Mouse (Mus musculus) kidney, postnatal 10 days (tissue): Measurements from ENCODE around the gene Hoxa10.

ENCODE experiments used
- DNase-seq: peaks from one replicate; pipeline ENCODE4 v3.0.0; 2021; ENCODE audit warnings: mixed read lengths

Gene Hoxa10

GRCm38 (mm10) chr6:52245040-52245756 is 4.5 kb upstream of the Hoxa10 start:
- DNase-seq = peak; percentile 71

DNA sequence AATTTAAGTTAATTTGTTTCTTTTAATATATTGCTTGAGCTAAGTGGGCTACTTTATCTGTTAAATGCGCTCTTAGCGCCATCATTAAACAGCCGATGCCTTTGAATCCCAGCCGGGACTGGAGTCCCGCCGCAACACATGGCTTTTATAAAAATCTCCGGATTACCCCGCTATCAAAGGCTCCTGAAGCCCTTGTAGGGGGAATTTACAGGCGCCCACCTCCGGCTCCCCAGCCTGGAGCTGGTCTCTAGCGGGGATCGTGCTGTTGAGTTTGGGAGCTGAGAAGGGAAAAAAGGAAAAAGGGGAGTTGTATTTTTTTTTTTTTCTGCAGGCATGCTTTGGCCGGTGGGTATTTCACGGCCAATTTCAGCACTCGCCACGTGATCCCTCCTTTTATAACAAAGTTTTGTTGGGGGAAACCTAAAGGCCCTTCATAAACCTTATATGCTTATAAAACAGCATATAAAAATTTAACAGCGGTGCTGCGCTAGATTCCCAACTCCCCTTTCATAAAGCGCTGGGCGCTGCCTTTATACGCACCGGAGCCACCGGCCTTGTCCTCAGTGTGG is 3.9 kb upstream of the Hoxa10 start:
- peak; percentile 23 for DNase-seq

GRCm38 (mm10) chr6:52243681-52244121 is 3.0 kb upstream of the Hoxa10 start:
- DNase-seq = peak; percentile 62

GRCm38 (mm10) chr6:52242801-52243332 is 2.2 kb upstream of the Hoxa10 start:
- peak; percentile 51 for DNase-seq

GRCm38 (mm10) chr6:52241001-52241621 is 457 bp upstream of the Hoxa10 start:
- no peak for DNase-seq

GRCm38 (mm10) chr6:52239625-52240388 is 847 bp downstream of the Hoxa10 start:
- DNase-seq = peak; percentile 57

GRCm38 (mm10) chr6:52238976-52239375 is 1.7 kb downstream of the Hoxa10 start:
- peak; percentile 36 for DNase-seq

GRCm38 (mm10) chr6:52238155-52238545 is 2.5 kb downstream of the Hoxa10 start:
- peak; percentile 50 for DNase-seq

DNA sequence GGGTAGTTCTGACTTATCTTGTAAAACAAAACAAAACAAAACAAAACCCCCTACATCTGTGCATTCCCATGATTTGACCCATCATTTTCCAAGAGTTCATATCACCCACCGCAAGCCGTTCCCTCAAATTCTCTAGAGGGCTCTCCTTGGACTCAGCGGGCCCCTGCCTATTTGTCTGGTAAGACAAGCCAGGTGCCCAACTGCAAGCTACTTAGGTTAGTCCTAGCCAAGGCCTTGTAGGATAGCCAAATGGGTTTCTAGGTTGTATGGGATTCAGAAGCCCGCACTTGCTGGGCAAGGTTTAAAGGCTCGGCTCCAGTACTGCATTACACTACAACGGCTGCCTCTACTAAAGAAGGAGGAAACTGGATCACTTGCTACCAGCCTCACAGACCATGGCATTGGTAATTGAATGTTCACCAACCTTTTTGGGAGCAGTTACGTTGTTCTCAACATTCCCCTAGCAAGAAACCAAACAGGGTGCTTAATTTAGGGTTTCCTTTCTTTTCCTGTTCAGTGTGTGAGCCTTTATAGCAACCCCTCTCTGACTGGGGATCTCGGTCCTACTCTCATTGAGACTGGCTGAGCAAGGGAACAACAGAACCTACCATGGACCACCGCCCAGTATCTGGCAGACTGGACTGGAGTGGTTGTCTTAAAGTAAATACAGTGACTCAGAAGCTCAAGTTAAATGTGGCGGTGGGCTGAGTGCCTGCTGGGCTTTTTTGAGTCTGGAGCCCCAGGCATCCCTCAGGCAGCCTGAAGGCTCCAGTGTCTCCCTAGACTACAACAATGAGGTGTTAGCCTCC is 3.1 kb downstream of the Hoxa10 start:
- peak; percentile 42 for DNase-seq

- peak; percentile 31 for DNase-seq
Observed at GRCm38 (mm10) chr6:52236806-52237205, 3.8 kb downstream of the Hoxa10 start.

- peak; percentile 18 for DNase-seq
Observed at GRCm38 (mm10) chr6:52235866-52236265, 4.8 kb downstream of the Hoxa10 start.

GRCm38 (mm10) chr6:52235267-52235666 is 5.4 kb downstream of the Hoxa10 start:
- no peak for DNase-seq

DNA sequence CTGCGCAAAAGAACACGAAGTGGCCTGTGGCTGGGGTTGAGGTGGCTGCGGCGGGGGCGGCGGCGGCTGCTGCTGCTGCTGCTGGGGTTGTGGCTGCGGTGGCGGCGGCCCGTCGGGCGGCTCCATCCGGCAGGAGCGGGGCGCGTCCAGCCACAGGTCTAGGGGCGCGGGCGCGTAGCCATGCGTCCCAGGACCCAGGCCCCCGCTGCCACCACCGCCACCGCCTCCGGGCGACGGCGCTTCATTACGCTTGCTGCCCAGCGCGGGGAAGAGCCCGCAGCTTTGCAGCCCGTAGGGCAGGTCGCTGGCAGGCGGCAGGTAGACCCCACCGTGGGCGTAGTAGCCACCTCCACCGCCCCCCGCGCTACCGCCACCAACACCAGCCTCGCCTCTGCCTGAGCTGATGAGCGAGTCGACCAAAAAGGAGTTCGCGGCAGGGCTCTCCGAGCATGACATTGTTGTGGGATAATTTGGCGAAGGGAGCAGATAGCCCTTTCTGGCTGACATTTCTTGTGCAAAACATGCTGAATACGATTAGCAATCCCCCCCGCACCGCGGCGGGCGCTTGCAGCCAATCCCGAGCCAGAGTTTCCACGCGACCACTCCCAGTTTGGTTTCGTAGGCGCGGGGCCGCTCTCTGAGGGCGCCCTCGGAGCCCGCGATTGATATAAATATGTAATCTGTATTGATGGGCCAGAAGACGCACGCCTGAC is 6.1 kb downstream of the Hoxa10 start:
- DNase-seq = peak; percentile 91

DNA sequence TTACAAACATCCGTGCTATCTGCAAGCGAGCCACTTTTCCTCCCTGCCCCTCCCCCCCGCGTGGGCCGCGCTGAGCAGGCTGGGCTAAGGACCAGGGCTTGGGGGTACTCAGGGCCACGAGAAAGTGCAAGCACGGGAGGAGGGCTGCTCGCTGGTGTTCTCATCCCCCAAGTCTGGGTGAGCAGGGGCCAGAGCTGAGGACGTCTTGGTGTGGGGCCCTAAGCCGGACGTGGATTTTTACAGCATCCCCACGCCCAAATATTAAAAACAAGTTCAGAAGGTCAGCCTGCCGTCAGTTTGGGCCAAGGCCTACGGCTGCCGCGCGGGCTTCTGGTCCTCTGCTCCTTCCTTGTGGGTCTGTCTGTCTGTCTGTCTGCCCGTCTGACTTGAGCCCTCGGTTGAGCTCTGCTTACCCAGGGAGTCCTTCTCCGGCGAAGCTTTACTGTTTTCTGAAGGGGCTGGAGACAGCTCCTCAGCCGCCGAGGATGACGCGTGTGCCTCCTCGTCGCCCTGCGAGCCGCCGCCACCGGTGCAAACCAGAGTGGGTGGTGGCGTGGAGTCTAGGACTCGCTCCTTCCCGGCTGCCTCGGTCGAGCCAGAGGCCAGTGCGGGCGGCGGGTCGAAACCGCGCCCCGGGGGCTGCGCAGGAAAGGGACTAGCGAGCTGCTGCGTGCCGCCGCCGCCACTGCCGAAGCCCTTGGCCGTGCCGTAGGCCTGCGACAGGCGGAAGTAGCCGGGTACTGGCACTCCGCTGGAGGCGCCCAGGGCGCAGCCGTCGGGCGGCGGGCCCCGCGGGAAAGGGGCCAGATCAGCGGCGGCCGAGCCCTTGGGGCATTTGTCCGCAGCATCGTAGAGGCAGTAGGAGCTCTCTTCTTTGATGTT is 6.9 kb downstream of the Hoxa10 start:
- DNase-seq = peak; percentile 95

- DNase-seq = peak; percentile 64
Observed at GRCm38 (mm10) chr6:52232984-52233545, 7.6 kb downstream of the Hoxa10 start.

GRCm38 (mm10) chr6:52232568-52232965 is 8.1 kb downstream of the Hoxa10 start:
- DNase-seq = peak; percentile 77

- DNase-seq = peak; percentile 79
Observed at GRCm38 (mm10) chr6:52231885-52232567, 8.6 kb downstream of the Hoxa10 start.

DNA sequence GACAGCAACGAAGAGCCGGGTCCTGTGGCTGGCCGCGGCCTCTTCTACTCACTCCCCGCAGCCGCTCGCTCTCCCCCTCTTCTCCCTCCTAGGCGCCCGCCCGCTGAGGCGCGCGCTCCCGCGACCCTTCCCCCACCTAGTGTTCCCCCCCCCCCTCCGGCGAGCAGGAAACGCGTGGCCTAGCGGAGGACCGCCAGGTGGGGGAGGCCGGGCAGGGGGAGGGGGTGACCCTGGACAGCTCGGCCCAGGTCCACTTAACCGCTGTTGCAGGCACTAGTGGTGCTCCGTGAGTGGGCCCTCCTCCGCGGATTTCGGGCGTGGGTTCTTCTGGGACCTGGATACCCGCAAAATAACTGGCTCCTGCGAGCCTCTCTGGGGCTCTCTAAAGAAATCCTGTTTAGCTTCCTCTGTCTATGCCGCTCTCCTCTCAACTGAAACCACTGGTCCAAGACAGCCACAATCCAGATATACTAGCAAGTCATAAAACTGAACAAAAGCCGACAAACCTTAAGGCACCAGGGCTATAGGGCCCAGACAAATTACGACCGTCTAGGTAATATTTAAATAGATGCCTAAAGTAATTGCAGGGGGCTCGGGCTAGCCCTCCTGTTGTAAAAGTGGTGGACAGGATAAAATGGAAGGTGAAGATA is 10.0 kb downstream of the Hoxa10 start, which contains the start of gene Hoxa9:
Hoxa9 (minus strand) TSS at position 574 of the 650 bp plus-strand sequence.
- DNase-seq = peak; percentile 86
